Mouse (Mus musculus) bone marrow, adult 2 months (tissue): ENCODE data around the gene Tmem104.

Source experiments
- CTCF ChIP-seq: fragments of 200-500 bp; IDR thresholded peaks from 2 replicates; pipeline ENCODE4 v1.5.1; 2011; ENCODE audit warnings: low read length, control low read depth; ENCODE audit not compliant: control insufficient read depth, insufficient read depth
- POLR2A ChIP-seq: fragments of 200-500 bp; IDR thresholded peaks from 2 replicates; pipeline ENCODE4 v1.6.1; 2011; ENCODE audit warnings: low read depth, mild to moderate bottlenecking, control low read depth, low read length, borderline replicate concordance; ENCODE audit not compliant: control insufficient read depth

- TF ChIP-seq CTCF, result no peak
- no peak for TF ChIP-seq POLR2A
These were observed 25.6 kb upstream of the Tmem104 start for GRCm38 (mm10) chr11:115161578-115162204.
